Mouse (Mus musculus): ENCODE measurements at regions not wholly inside any gene's neighbourhood (a gene's known extent, or its start where the extent isn't known, plus 50 kb on each side); places are given as distances from the start of the nearest gene placed in this dataset.

GRCm38 (mm10) chr12:93549900-93550299 is 1700.9 kb upstream of the Sel1l start:
- intact Hi-C loops (cut with DNase I), result no loop called here
- peak; percentile 20 to 42 for DNase-seq (ENCODE audit: low spot score in 2 of 2)

GRCm38 (mm10) chr12:93523465-93523864 is 1674.5 kb upstream of the Sel1l start:
- intact Hi-C loops (cut with DNase I), result no loop called here
- no peak for DNase-seq (ENCODE audit: low spot score in 2 of 2)

GRCm38 (mm10) chr12:93486381-93486780 is 1637.4 kb upstream of the Sel1l start:
- no peak for DNase-seq (ENCODE audit: low spot score in 2 of 2)
- intact Hi-C loops (cut with DNase I), result no loop called here

DNA sequence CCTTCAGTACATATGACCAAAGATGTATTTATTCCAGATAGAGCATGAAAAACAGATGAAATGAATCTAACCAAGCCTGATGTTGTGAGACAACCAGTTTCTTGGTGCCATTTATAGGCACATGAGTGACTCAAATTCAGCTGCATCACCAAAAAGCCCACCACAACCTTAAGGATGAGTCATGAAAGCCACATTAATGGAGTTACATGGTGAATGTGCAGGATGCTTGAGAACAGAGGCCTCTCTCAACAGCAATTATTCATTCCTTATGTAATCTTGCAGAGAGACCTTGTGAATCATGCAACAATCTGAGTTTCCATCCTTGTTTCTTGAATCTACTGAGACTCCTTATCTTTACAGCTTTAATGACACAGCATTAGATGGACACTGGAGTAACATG is 1613.1 kb upstream of the Sel1l start:
- DNase-seq (ENCODE audit: low spot score in 2 of 2), result no peak
- intact Hi-C loops (cut with DNase I), result no loop called here

DNA sequence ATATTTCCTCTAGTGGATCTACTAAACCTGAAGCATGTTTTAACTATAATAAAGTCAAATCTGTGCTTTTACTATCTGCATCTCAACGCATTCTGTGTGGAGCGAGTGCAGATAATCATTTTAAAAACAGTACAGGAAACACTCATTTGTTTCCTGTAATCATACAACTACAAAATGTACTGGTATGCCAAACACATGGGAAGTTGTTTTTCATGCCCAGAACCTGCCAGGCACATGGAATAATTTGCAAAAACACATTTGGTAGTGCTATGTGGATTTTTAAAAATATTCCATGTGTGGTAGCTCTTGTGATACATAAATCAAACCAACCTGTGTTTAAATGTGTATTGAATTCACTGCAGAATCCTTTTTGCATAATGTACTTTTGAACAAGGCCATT is 1600.5 kb upstream of the Sel1l start:
- DNase-seq (ENCODE audit: low spot score in 2 of 2), result no peak
- intact Hi-C loops (cut with DNase I), result no loop called here

- no peak for DNase-seq (ENCODE audit: low spot score in 2 of 2)
- intact Hi-C loops (cut with DNase I), result no loop called here
Observed at GRCm38 (mm10) chr12:93429218-93429617, 1580.3 kb upstream of the Sel1l start.

- no peak for DNase-seq (ENCODE audit: low spot score in 2 of 2)
- intact Hi-C loops (cut with DNase I), result no loop called here
Observed at GRCm38 (mm10) chr12:93427988-93428387, 1579.0 kb upstream of the Sel1l start.

DNA sequence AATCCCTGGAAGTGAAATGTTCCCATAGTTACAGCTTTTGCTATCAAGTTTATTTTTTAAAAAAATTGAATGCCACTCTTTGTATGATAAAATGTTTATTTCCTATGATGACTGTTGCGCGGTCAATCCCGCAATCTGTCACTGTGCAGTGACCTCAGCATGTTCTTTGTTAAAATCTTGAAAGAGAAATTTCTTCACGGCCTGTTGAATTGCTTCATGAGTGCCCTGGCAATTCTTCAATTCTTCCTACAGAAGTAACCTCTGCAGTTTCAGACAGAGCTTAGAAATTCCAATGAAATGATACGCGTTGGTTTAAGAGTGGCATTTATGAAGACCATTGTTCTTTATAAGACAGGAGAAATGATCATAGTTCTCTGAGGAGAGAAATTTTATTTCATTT is 1567.4 kb upstream of the Sel1l start:
- intact Hi-C loops (cut with DNase I), result no loop called here
- DNase-seq (ENCODE audit: low spot score in 2 of 2), result no peak

GRCm38 (mm10) chr12:93415791-93416190 is 1566.8 kb upstream of the Sel1l start:
- DNase-seq (ENCODE audit: low spot score in 2 of 2), result peak in 1 of 2 experiments; percentile 15
- intact Hi-C loops (cut with DNase I), result no loop called here

DNA sequence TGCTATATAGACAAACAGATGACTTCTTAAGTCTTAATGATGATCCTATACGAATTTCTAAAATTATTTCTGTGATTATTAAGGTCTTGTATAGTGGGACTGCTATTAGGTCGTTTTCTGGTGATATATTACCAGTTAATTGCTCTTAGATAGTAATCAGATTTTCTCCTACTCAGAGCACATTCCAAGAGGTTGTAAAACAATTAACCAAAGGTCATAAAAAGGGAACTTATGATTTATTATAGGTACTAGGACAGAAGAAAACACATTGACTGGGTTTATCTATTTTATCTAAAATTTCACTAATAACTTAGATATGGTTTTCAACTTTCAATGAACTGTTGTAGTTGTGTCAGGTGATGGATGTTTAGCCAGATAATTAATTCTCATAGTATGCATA is 1536.6 kb upstream of the Sel1l start:
- no peak for DNase-seq (ENCODE audit: low spot score in 2 of 2)
- intact Hi-C loops (cut with DNase I), result no loop called here

DNA sequence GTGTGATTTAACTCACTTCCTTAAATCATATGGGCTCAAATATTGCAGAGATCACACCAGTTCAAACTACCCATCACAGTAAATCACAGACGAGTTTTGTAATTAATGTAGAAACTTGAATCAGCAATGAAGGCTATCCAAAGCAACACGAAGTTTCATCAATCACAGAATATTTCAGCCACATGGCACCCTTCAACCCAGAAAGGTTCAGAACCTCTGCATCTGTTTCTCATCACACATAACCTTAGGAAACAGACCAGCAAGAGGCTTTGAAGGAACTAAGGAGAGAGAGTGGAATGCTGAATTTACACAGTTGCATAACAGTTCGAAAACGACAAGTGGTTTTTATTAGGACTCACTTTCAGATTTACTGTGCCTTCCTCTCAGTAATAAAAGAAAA is 1494.0 kb upstream of the Sel1l start:
- no peak for DNase-seq (ENCODE audit: low spot score in 2 of 2)
- intact Hi-C loops (cut with DNase I), result no loop called here

GRCm38 (mm10) chr12:93342525-93342924 is 1493.6 kb upstream of the Sel1l start:
- intact Hi-C loops (cut with DNase I), result no loop called here
- no peak for DNase-seq (ENCODE audit: low spot score in 2 of 2)

- no peak for DNase-seq (ENCODE audit: low spot score in 2 of 2)
- intact Hi-C loops (cut with DNase I), result no loop called here
Observed at GRCm38 (mm10) chr12:93335520-93335919, 1486.6 kb upstream of the Sel1l start.

DNA sequence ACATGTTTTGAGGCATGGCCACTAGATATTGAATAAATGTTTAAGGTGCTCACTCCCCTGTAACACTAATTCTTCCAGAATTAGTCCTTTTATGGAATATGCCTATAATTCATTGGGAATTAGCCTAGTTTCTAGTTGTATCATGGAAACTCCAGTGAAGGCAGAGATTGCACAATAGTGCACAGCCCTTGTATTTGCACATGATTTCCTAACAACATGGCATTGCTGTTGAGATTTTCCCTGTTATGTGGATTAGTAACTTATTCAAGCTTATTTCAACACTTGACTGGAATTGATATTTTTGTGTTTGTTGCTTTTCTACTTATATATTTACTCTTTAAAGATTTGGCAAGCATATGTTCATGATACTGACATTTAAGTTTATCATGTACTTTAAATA is 1463.3 kb upstream of the Sel1l start:
- DNase-seq (ENCODE audit: low spot score in 2 of 2), result no peak
- intact Hi-C loops (cut with DNase I), result no loop called here

DNA sequence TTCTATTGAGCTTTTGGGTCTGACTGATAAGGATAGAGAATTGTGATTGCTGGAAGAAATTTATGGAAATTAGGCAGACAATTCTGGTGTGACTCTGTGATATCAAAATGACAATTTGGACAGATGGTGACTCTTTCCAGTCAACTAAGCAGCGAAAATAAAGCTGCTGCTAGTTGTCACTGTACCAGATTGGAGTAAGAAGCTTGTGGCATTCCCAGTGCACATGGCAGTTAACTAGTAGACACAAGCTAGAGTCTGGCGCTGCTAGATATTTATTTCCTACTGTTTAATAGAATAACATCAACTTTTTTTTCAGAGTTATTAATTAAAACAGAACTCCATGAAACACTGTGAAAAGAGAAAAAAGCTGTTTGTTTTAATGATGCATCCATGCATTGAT is 1432.9 kb upstream of the Sel1l start:
- intact Hi-C loops (cut with DNase I), result no loop called here
- DNase-seq (ENCODE audit: low spot score in 2 of 2), result no peak

GRCm38 (mm10) chr12:93273652-93274051 is 1424.7 kb upstream of the Sel1l start:
- DNase-seq (ENCODE audit: low spot score in 2 of 2), result no peak

DNA sequence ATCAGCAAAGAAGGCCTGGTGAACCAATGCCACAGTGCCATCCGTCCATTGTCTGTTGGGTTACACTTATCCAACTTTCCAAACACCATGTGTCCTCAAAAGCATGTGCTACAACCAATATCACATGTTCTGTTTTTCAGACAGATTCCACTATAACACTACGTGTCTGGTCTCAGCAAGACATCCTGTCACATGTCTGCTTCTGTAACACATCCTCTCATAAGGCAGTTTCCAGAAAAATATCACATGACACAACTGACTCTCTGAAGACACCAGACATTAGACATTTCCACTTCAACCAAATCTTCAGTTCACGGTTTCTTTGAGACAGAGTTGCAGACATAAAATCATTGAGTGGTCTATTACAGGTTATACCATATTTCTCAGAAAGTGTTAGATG is 1381.3 kb upstream of the Sel1l start:
- DNase-seq (ENCODE audit: low spot score in 2 of 2), result no peak
- intact Hi-C loops (cut with DNase I), result no loop called here

More at GRCm38 (mm10) chr12:93273652-93274051, 1424.7 kb upstream of the Sel1l start:
- intact Hi-C loops (cut with DNase I), result no loop called here

- DNase-seq (ENCODE audit: low spot score in 2 of 2), result no peak
- intact Hi-C loops (cut with DNase I), result no loop called here
Observed at GRCm38 (mm10) chr12:93226826-93227225, 1377.9 kb upstream of the Sel1l start.

DNA sequence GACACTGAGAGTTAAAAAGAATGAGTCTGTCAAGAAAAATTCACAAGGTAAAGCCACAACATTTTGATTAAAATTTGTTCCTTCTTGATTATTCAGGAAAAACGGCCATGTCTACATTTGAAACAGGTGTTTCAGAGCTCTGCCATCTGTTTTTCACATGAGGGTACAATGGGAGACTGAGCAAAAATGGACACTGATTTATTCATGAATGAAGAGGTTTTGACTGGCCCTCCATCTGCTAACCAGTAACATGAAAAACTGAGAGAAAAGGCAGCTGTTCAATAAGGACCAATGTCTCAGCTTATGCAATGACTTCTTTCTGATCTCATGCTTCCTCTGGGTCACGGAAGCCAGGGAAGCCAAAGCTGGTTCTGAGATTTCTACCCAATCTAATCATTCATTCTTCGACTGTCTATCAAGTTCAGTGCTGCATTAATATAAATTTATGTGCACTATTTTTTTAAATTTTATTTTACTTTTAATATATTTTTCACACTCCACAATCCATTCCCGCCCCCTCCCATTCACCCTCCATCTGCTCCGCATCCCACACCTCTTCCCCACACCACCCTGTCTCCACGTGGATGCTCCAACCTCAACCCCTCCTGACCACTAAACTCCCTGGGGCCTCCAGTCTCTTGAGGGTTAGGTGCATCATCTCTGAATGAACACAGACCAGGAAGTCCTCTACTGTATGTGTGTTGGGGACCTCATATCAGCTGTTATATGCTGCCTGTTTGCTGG is 1372.4 kb upstream of the Sel1l start:
- intact Hi-C loops (cut with DNase I), result no loop called here
- DNase-seq (ENCODE audit: low spot score in 2 of 2), result peak in 1 of 2 experiments; percentile 0

DNA sequence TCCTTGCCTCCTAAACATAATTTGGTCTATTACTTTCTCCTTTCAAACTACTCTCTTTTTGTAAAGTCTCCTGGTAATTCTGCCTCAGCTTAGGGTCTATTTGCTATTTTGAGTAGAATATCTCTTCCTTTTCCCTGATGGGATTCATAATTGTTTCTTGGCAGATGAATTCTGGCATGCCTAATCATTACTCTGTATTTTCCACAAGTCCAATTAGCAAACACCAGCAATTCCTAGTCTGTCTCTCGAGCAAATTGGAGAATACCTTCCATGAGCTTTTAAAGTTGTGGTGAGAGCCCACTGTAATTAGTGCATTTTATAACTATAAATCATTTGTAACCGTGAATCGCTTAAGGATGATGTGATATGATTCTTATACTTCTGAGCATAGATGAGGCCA is 1358.6 kb upstream of the Sel1l start:
- intact Hi-C loops (cut with DNase I), result no loop called here
- DNase-seq (ENCODE audit: low spot score in 2 of 2), result no peak

GRCm38 (mm10) chr12:93188940-93189339 is 1340.0 kb upstream of the Sel1l start:
- DNase-seq (ENCODE audit: low spot score in 2 of 2), result no peak
- intact Hi-C loops (cut with DNase I), result no loop called here

DNA sequence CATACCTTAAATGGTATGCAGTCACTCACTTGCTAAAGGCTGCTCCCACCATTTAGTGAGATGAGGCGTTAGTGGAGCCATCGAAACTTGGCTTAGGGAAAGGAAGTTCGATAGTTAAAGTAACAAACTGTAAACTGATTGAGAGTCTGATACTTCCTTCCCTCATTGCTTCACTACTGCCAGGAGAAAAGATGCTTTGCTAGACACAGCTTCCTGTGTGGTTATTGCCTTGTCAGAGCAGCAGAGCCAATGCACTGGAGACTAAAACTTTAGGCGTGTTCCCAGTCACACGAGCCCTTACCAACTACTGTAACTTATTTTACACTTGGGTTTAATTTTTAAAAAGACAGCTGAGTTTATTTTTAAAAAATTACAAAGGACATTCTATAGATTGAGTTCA is 1324.8 kb upstream of the Sel1l start:
- intact Hi-C loops (cut with DNase I), result no loop called here
- DNase-seq (ENCODE audit: low spot score in 2 of 2), result no peak

All from left cerebral cortex, postnatal 14 days (tissue).